Mouse (Mus musculus): ENCODE data around the gene Psmd14. TPM values are rescaled to one million over a fixed set of nuclear protein-coding genes. Genes with fewer than 3 reads are reported as not detected.

The Psmd14 gene
- polyA plus RNA-seq, 1 experiment from 2014 or later, result 190 TPM

GRCm38 (mm10) chr2:61732802-61733486 lies 21.4 kb downstream of the Psmd14 start:
- Histone ChIP-seq H3K27ac (replicated peaks) (no peak overlapping the region), H3K4me3 (replicated peaks) (no peak overlapping the region)
- WGBS, result 55% methylated on average over 11 of the region's 11 CpGs

GRCm38 (mm10) chr2:61734175-61734574 lies 22.7 kb downstream of the Psmd14 start:
- no peak overlapping the region for H3K4me2 ChIP-seq
- WGBS, result 90% methylated on average over 1 of the region's 1 CpGs
- no peak overlapping the region for H3K9ac ChIP-seq (replicated peaks)
- no peak overlapping the region for H3K4me3 ChIP-seq (replicated peaks)
- 0 out of 2 replicates have a peak, but pooled peaks cover 2% of the 10 kb centered on the region for H3K4me1 ChIP-seq
- no peaks in the 10 kb centered on the region for H3K9me3 ChIP-seq (replicated peaks)
- H3K27ac ChIP-seq (replicated peaks), result no peak overlapping the region
- H3K27me3 ChIP-seq (replicated peaks), result no peaks in the 10 kb centered on the region
- H3K36me3 ChIP-seq, result no peaks in the 10 kb centered on the region
- ATAC-seq (ENCODE audit: low FRiP score), result no peak

More at GRCm38 (mm10) chr2:61732802-61733486, 21.4 kb downstream of the Psmd14 start:
- Histone ChIP-seq H3K9ac (replicated peaks) (no peak overlapping the region), H3K4me1 (0 out of 2 replicates have a peak, but pooled peaks cover 2% of the 10 kb centered on the region), H3K36me3 (no peaks in the 10 kb centered on the region), H3K4me2 (no peak overlapping the region), H3K9me3 (replicated peaks) (no peaks in the 10 kb centered on the region), H3K27me3 (replicated peaks) (no peaks in the 10 kb centered on the region)
- ATAC-seq (ENCODE audit: low FRiP score), result no peak

GRCm38 (mm10) chr2:61746051-61746450 lies 34.6 kb downstream of the Psmd14 start:
- no peaks in the 10 kb centered on the region for H3K36me3 ChIP-seq
- no peak overlapping the region for H3K4me3 ChIP-seq (replicated peaks)
- H3K4me1 ChIP-seq, result no peaks in the 10 kb centered on the region
- WGBS, result 50% methylated on average over 1 of the region's 1 CpGs
- H3K4me2 ChIP-seq, result no peak overlapping the region
- ATAC-seq (ENCODE audit: low FRiP score), result no peak
- no peaks in the 10 kb centered on the region for H3K27me3 ChIP-seq (replicated peaks)
- no peak overlapping the region for H3K9ac ChIP-seq (replicated peaks)
- no peaks in the 10 kb centered on the region for H3K9me3 ChIP-seq (replicated peaks)
- H3K27ac ChIP-seq (replicated peaks), result no peak overlapping the region

- H3K4me1 ChIP-seq, result no peaks in the 10 kb centered on the region
- no peaks in the 10 kb centered on the region for H3K27me3 ChIP-seq (replicated peaks)
- no peak overlapping the region for H3K27ac ChIP-seq (replicated peaks)
- H3K36me3 ChIP-seq, result no peaks in the 10 kb centered on the region
- no peak overlapping the region for H3K4me3 ChIP-seq (replicated peaks)
- 82% methylated on average over 2 of the region's 2 CpGs for WGBS
- H3K9me3 ChIP-seq (replicated peaks), result no peaks in the 10 kb centered on the region
- H3K4me2 ChIP-seq, result no peak overlapping the region
- no peak overlapping the region for H3K9ac ChIP-seq (replicated peaks)
- ATAC-seq (ENCODE audit: low FRiP score), result no peak
Observed at GRCm38 (mm10) chr2:61746580-61746979, 35.1 kb downstream of the Psmd14 start.

GRCm38 (mm10) chr2:61747411-61747810 lies 35.9 kb downstream of the Psmd14 start:
- no peak for ATAC-seq (ENCODE audit: low FRiP score)
- WGBS, result 76% methylated on average over 2 of the region's 2 CpGs
- H3K4me2 ChIP-seq, result no peak overlapping the region
- no peak overlapping the region for H3K27ac ChIP-seq (replicated peaks)
- H3K9ac ChIP-seq (replicated peaks), result no peak overlapping the region
- no peaks in the 10 kb centered on the region for H3K4me1 ChIP-seq
- H3K9me3 ChIP-seq (replicated peaks), result no peaks in the 10 kb centered on the region
- no peak overlapping the region for H3K4me3 ChIP-seq (replicated peaks)
- H3K36me3 ChIP-seq, result no peaks in the 10 kb centered on the region
- H3K27me3 ChIP-seq (replicated peaks), result no peaks in the 10 kb centered on the region

GRCm38 (mm10) chr2:61750702-61751101 lies 39.2 kb downstream of the Psmd14 start:
- Histone ChIP-seq H3K4me2 (no peak overlapping the region), H3K36me3 (no peaks in the 10 kb centered on the region), H3K9ac (replicated peaks) (no peak overlapping the region), H3K4me1 (no peaks in the 10 kb centered on the region), H3K27ac (replicated peaks) (no peak overlapping the region), H3K4me3 (replicated peaks) (no peak overlapping the region), H3K27me3 (replicated peaks) (no peaks in the 10 kb centered on the region), H3K9me3 (replicated peaks) (no peaks in the 10 kb centered on the region)
- WGBS, result 83% methylated on average over 1 of the region's 1 CpGs
- no peak for ATAC-seq (ENCODE audit: low FRiP score)

- Histone ChIP-seq H3K4me2 (no peak overlapping the region), H3K4me1 (no peaks in the 10 kb centered on the region), H3K27ac (replicated peaks) (no peak overlapping the region), H3K36me3 (no peaks in the 10 kb centered on the region), H3K27me3 (replicated peaks) (no peaks in the 10 kb centered on the region), H3K4me3 (replicated peaks) (no peak overlapping the region), H3K9ac (replicated peaks) (no peak overlapping the region), H3K9me3 (replicated peaks) (no peaks in the 10 kb centered on the region)
- 50% methylated on average over 2 of the region's 2 CpGs for WGBS
- ATAC-seq (ENCODE audit: low FRiP score), result no peak
Observed at GRCm38 (mm10) chr2:61751286-61751685, 39.8 kb downstream of the Psmd14 start.

- Histone ChIP-seq H3K27me3 (replicated peaks) (no peaks in the 10 kb centered on the region), H3K4me1 (no peaks in the 10 kb centered on the region), H3K9ac (replicated peaks) (no peak overlapping the region), H3K36me3 (no peaks in the 10 kb centered on the region), H3K27ac (replicated peaks) (no peak overlapping the region), H3K9me3 (replicated peaks) (no peaks in the 10 kb centered on the region), H3K4me3 (replicated peaks) (no peak overlapping the region), H3K4me2 (no peak overlapping the region)
- no peak for ATAC-seq (ENCODE audit: low FRiP score)
Observed at GRCm38 (mm10) chr2:61752362-61752761, 40.9 kb downstream of the Psmd14 start.

- no peaks in the 10 kb centered on the region for H3K4me1 ChIP-seq
Observed at GRCm38 (mm10) chr2:61754989-61755388, 43.5 kb downstream of the Psmd14 start.

GRCm38 (mm10) chr2:61759234-61759855 lies 47.9 kb downstream of the Psmd14 start:
- Histone ChIP-seq H3K4me1 (no peaks in the 10 kb centered on the region), H3K4me3 (replicated peaks) (no peak overlapping the region), H3K27me3 (replicated peaks) (no peaks in the 10 kb centered on the region), H3K9ac (replicated peaks) (no peak overlapping the region), H3K27ac (replicated peaks) (no peak overlapping the region), H3K9me3 (replicated peaks) (no peaks in the 10 kb centered on the region), H3K36me3 (no peaks in the 10 kb centered on the region), H3K4me2 (no peak overlapping the region)
- 89% methylated on average over 5 of the region's 5 CpGs for WGBS
- no peak for ATAC-seq (ENCODE audit: low FRiP score)

More at GRCm38 (mm10) chr2:61754989-61755388, 43.5 kb downstream of the Psmd14 start:
- H3K9me3 ChIP-seq (replicated peaks), result no peaks in the 10 kb centered on the region
- H3K9ac ChIP-seq (replicated peaks), result no peak overlapping the region
- no peaks in the 10 kb centered on the region for H3K27me3 ChIP-seq (replicated peaks)
- no peaks in the 10 kb centered on the region for H3K36me3 ChIP-seq
- no peak overlapping the region for H3K4me3 ChIP-seq (replicated peaks)
- no peak for ATAC-seq (ENCODE audit: low FRiP score)
- no peak overlapping the region for H3K27ac ChIP-seq (replicated peaks)
- H3K4me2 ChIP-seq, result no peak overlapping the region

GRCm38 (mm10) chr2:61760044-61760443 lies 48.5 kb downstream of the Psmd14 start:
- Histone ChIP-seq H3K36me3 (no peaks in the 10 kb centered on the region), H3K4me1 (no peaks in the 10 kb centered on the region), H3K9me3 (replicated peaks) (no peaks in the 10 kb centered on the region), H3K27me3 (replicated peaks) (no peaks in the 10 kb centered on the region), H3K9ac (replicated peaks) (no peak overlapping the region), H3K4me2 (no peak overlapping the region), H3K4me3 (replicated peaks) (no peak overlapping the region), H3K27ac (replicated peaks) (no peak overlapping the region)
- 86% methylated on average over 3 of the region's 3 CpGs for WGBS
- no peak for ATAC-seq (ENCODE audit: low FRiP score)

GRCm38 (mm10) chr2:61764470-61765105 lies 53.1 kb downstream of the Psmd14 start:
- Histone ChIP-seq H3K4me1 (no peaks in the 10 kb centered on the region), H3K27ac (replicated peaks) (no peak overlapping the region), H3K27me3 (replicated peaks) (no peaks in the 10 kb centered on the region), H3K9me3 (replicated peaks) (no peaks in the 10 kb centered on the region), H3K9ac (replicated peaks) (no peak overlapping the region), H3K4me2 (no peak overlapping the region), H3K4me3 (replicated peaks) (no peak overlapping the region), H3K36me3 (no peaks in the 10 kb centered on the region)
- WGBS, result 73% methylated on average over 6 of the region's 6 CpGs
- ATAC-seq (ENCODE audit: low FRiP score), result no peak
